Mouse (Mus musculus): Measurements from ENCODE around the gene Vps18. TPM values are rescaled to one million over a fixed set of nuclear protein-coding genes. Genes with fewer than 3 reads are reported as not detected.
A peak's percentile ranks its signal among the peaks of the same experiment; 100 is the strongest.

The Vps18 gene
- polyA plus RNA-seq, 1 experiment from 2014 or later, result 20.5 TPM

DNA sequence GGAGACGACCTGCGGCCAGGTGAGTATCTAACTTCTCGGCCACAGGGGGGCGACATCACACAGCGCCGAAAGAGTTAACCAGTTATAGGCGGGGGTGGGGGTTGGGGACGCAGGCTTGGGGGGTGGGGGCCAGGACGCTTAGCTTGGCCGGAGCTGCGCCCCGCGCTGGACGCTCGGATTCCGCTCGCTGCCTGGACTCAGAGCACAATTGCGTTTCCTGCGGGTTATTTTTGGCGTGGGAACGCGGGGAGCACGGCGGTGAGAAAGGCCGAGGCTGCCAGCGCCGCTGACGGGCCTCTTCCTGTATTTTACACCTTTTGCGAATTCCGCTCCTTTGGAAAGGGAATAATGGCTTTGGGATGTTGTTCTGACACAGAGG is 38.6 kb downstream of the Vps18 start:
- H3K36me3 ChIP-seq (ENCODE audit: control insufficient read depth, insufficient read depth, low read length), result no peaks in the 10 kb centered on the region
- WGBS, result under 1% methylated on average over 30 of the region's 30 CpGs
- peaks cover 35% of the 10 kb centered on the region for H3K4me1 ChIP-seq (replicated peaks; ENCODE audit: control insufficient read depth, insufficient read depth, low read length)
- peak overlapping the region; percentile 34 for H3K4me3 ChIP-seq (ENCODE audit: low read depth, low read length)
- H3K4me2 ChIP-seq (ENCODE audit: low read depth, low read length, severe bottlenecking), result peak overlapping the region; percentile 60
- DNase-seq (ENCODE audit: low spot score) (no peak), ATAC-seq (replicated peaks; ENCODE audit: low FRiP score) (no peak)
- no peak overlapping the region for H3K9ac ChIP-seq (ENCODE audit: low read length)
- peaks cover 89% of the 10 kb centered on the region for H3K27me3 ChIP-seq (ENCODE audit: control insufficient read depth, insufficient read depth, low read length)
- H3K27ac ChIP-seq (ENCODE audit: low read depth, low read length), result no peak overlapping the region
- no peaks in the 10 kb centered on the region for H3K9me3 ChIP-seq (ENCODE audit: control insufficient read depth, low read length)

DNA sequence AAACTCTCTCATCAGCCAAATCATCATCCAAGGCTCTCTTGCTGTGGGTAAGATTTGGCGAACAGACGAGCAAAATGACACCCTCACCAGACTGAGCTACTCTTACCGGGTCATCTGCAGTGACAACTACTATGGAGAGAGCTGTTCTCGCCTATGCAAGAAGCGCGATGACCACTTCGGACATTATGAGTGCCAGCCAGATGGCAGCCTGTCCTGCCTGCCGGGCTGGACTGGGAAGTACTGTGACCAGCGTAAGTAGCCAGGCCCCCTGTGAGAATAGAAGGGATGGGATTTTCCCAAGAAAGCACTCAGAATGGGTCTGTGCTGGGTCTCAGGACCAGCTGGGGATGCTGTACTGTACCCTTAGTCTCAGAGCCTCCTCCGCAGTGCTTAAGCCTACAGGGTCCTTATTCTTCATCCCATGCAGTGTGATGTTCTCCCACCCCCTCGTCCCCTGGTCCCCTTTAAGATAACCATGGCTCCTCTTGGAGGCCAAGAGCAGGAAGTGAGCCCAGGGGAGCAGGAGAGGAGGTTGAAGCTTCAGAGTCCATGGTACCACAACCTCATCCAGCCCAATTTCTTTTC is 39.5 kb downstream of the Vps18 start:
- Histone ChIP-seq H3K9me3 (ENCODE audit: control insufficient read depth, low read length) (no peaks in the 10 kb centered on the region), H3K4me1 (replicated peaks; ENCODE audit: control insufficient read depth, insufficient read depth, low read length) (peaks cover 26% of the 10 kb centered on the region), H3K4me2 (ENCODE audit: low read depth, low read length, severe bottlenecking) (no peak overlapping the region), H3K36me3 (ENCODE audit: control insufficient read depth, insufficient read depth, low read length) (no peaks in the 10 kb centered on the region), H3K27me3 (ENCODE audit: control insufficient read depth, insufficient read depth, low read length) (peaks cover 80% of the 10 kb centered on the region), H3K27ac (ENCODE audit: low read depth, low read length) (no peak overlapping the region), H3K9ac (ENCODE audit: low read length) (no peak overlapping the region), H3K4me3 (ENCODE audit: low read depth, low read length) (no peak overlapping the region)
- ATAC-seq (replicated peaks; ENCODE audit: low FRiP score) (no peak), DNase-seq (ENCODE audit: low spot score) (no peak)
- 10% methylated on average over 11 of the region's 11 CpGs for WGBS

DNA sequence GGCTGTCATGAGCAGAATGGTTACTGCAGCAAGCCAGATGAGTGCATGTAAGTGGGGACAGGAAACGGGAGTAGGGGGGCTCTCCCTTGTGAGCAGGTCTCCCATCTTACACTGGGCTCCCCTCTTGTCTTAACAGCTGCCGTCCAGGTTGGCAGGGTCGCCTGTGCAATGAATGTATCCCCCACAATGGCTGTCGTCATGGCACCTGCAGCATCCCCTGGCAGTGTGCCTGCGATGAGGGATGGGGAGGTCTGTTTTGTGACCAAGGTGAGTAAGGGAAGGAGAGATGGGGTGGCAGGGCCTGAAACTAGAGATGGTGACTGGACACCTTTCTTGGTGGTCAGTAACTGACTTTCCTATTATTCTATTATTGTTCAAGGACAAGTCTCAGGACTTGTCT is 40.0 kb downstream of the Vps18 start:
- peaks cover 26% of the 10 kb centered on the region for H3K4me1 ChIP-seq (replicated peaks; ENCODE audit: control insufficient read depth, insufficient read depth, low read length)
- no peaks in the 10 kb centered on the region for H3K9me3 ChIP-seq (ENCODE audit: control insufficient read depth, low read length)
- no peak overlapping the region for H3K4me3 ChIP-seq (ENCODE audit: low read depth, low read length)
- no peak overlapping the region for H3K9ac ChIP-seq (ENCODE audit: low read length)
- peaks cover 75% of the 10 kb centered on the region for H3K27me3 ChIP-seq (ENCODE audit: control insufficient read depth, insufficient read depth, low read length)
- no peaks in the 10 kb centered on the region for H3K36me3 ChIP-seq (ENCODE audit: control insufficient read depth, insufficient read depth, low read length)
- DNase-seq (ENCODE audit: low spot score), result no peak
- no peak overlapping the region for H3K27ac ChIP-seq (ENCODE audit: low read depth, low read length)
- no peak for ATAC-seq (replicated peaks; ENCODE audit: low FRiP score)
- WGBS, result 46% methylated on average over 5 of the region's 5 CpGs
- H3K4me2 ChIP-seq (ENCODE audit: low read depth, low read length, severe bottlenecking), result no peak overlapping the region

DNA sequence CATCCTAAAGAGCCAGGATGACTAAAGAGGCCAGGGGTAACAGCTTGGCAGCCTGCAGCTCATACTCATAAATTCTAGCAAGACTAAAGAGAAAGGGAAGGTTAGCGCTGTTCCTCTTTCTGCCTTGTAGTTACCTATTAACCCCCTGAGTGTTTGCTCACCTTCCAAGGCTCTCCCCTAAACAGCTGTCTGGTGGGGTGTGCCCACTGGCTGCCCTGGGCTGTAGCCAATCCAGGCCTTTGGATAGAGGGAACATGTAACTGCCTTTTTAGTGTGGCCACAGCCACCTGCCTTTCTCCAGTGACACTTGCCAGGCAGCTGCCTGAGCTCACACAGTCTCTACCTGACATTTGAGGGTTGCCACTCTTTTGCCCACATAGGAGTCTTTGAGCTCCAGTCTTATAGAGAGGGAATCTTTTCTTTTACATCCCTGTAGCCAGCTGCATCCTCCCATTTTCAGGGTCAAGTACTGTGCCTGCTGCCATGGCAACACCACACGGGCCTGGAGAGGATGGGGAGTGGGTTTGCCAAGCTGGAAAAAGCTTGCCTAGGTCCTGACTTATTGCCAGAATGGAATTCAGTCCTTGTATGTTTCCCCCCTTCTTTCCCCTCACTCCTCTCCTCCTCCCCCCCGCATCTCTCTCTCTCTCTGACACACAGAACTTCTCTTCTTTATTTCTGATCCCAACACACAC is 40.7 kb downstream of the Vps18 start:
- no peak overlapping the region for H3K4me3 ChIP-seq (ENCODE audit: low read depth, low read length)
- no peaks in the 10 kb centered on the region for H3K9me3 ChIP-seq (ENCODE audit: control insufficient read depth, low read length)
- H3K36me3 ChIP-seq (ENCODE audit: control insufficient read depth, insufficient read depth, low read length), result no peaks in the 10 kb centered on the region
- H3K27me3 ChIP-seq (ENCODE audit: control insufficient read depth, insufficient read depth, low read length), result peaks cover 67% of the 10 kb centered on the region
- peaks cover 23% of the 10 kb centered on the region for H3K4me1 ChIP-seq (replicated peaks; ENCODE audit: control insufficient read depth, insufficient read depth, low read length)
- WGBS, result 67% methylated on average over 3 of the region's 3 CpGs
- DNase-seq (ENCODE audit: low spot score), result peak; percentile 37
- H3K9ac ChIP-seq (ENCODE audit: low read length), result no peak overlapping the region
- no peak for ATAC-seq (replicated peaks; ENCODE audit: low FRiP score)
- no peak overlapping the region for H3K4me2 ChIP-seq (ENCODE audit: low read depth, low read length, severe bottlenecking)
- no peak overlapping the region for H3K27ac ChIP-seq (ENCODE audit: low read depth, low read length)

- ATAC-seq (replicated peaks; ENCODE audit: low FRiP score) (no peak), DNase-seq (ENCODE audit: low spot score) (peak; percentile 47)
- no peak overlapping the region for H3K4me3 ChIP-seq (ENCODE audit: low read depth, low read length)
- H3K36me3 ChIP-seq (ENCODE audit: control insufficient read depth, insufficient read depth, low read length), result no peaks in the 10 kb centered on the region
- peaks cover 52% of the 10 kb centered on the region for H3K27me3 ChIP-seq (ENCODE audit: control insufficient read depth, insufficient read depth, low read length)
- no peak overlapping the region for H3K4me2 ChIP-seq (ENCODE audit: low read depth, low read length, severe bottlenecking)
- 90% methylated on average over 8 of the region's 8 CpGs for WGBS
- H3K9me3 ChIP-seq (ENCODE audit: control insufficient read depth, low read length), result no peaks in the 10 kb centered on the region
- no peak overlapping the region for H3K9ac ChIP-seq (ENCODE audit: low read length)
- H3K27ac ChIP-seq (ENCODE audit: low read depth, low read length), result no peak overlapping the region
- H3K4me1 ChIP-seq (replicated peaks; ENCODE audit: control insufficient read depth, insufficient read depth, low read length), result peaks cover 14% of the 10 kb centered on the region; the same call in 1 of the 2 replicates
Observed at GRCm38 (mm10) chr2:119330795-119331194, 42.3 kb downstream of the Vps18 start.

- no peak overlapping the region for H3K4me3 ChIP-seq (ENCODE audit: low read depth, low read length)
- peaks cover 38% of the 10 kb centered on the region for H3K27me3 ChIP-seq (ENCODE audit: control insufficient read depth, insufficient read depth, low read length)
- H3K27ac ChIP-seq (ENCODE audit: low read depth, low read length), result no peak overlapping the region
- H3K36me3 ChIP-seq (ENCODE audit: control insufficient read depth, insufficient read depth, low read length), result no peaks in the 10 kb centered on the region
- H3K4me2 ChIP-seq (ENCODE audit: low read depth, low read length, severe bottlenecking), result no peak overlapping the region
- no peaks in the 10 kb centered on the region for H3K9me3 ChIP-seq (ENCODE audit: control insufficient read depth, low read length)
- no peak overlapping the region for H3K9ac ChIP-seq (ENCODE audit: low read length)
- WGBS, result 78% methylated on average over 24 of the region's 24 CpGs
- ATAC-seq (replicated peaks; ENCODE audit: low FRiP score) (no peak), DNase-seq (ENCODE audit: low spot score) (peak; percentile 45)
- peaks cover 2% of the 10 kb centered on the region; the same call in 1 of the 2 replicates for H3K4me1 ChIP-seq (replicated peaks; ENCODE audit: control insufficient read depth, insufficient read depth, low read length)
Observed at GRCm38 (mm10) chr2:119332177-119332661, 43.7 kb downstream of the Vps18 start.

DNA sequence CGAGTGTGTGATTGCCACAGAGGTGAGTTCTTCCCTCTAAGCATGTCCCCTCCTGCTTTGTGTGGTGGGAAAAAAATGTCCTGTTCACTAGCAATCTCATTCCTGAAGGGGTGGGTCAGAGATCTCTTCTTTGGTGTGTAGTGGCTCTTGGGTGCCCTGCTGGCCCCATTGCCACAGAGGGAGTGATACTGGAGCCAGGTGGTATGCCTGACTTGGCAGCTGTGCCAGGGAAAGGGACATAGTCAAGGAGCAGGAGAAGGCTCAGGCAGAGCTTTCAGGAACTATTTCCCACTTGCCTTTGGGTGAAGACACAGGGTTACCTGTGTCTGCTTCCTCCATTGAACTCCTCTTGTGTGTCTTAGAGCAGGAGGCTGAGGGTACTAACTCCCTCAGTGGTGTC is 45.6 kb downstream of the Vps18 start:
- Histone ChIP-seq H3K27ac (ENCODE audit: low read depth, low read length) (no peak overlapping the region), H3K36me3 (ENCODE audit: control insufficient read depth, insufficient read depth, low read length) (no peaks in the 10 kb centered on the region), H3K4me1 (replicated peaks; ENCODE audit: control insufficient read depth, insufficient read depth, low read length) (peaks cover under 1% of the 10 kb centered on the region; the same call in 1 of the 2 replicates), H3K27me3 (ENCODE audit: control insufficient read depth, insufficient read depth, low read length) (peaks cover 19% of the 10 kb centered on the region), H3K9ac (ENCODE audit: low read length) (no peak overlapping the region), H3K4me3 (ENCODE audit: low read depth, low read length) (no peak overlapping the region), H3K4me2 (ENCODE audit: low read depth, low read length, severe bottlenecking) (no peak overlapping the region), H3K9me3 (ENCODE audit: control insufficient read depth, low read length) (no peaks in the 10 kb centered on the region)
- no peak for ATAC-seq (replicated peaks; ENCODE audit: low FRiP score)
- WGBS, result 81% methylated on average over 1 of the region's 1 CpGs
- DNase-seq (ENCODE audit: low spot score), result no peak

DNA sequence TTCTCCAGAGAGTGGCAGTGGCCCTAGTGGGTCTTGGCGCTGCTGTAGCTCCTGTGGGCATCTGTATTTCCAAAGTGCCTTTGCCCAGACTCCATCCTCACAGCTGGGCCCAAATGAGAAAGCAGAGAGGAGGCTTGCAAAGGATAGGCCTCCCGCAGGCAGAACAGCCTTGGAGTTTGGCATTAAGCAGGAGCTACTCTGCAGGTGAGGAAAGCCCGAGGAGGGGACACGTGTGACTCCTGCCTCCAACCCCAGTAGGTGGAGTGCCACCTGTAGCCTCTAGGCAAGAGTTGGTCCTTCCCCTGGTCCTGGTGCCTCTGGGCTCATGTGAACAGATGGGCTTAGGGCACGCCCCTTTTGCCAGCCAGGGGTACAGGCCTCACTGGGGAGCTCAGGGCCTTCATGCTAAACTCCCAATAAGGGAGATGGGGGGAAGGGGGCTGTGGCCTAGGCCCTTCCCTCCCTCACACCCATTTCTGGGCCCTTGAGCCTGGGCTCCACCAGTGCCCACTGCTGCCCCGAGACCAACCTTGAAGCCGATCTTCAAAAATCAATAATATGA is 46.5 kb downstream of the Vps18 start:
- Histone ChIP-seq H3K9me3 (ENCODE audit: control insufficient read depth, low read length) (no peaks in the 10 kb centered on the region), H3K4me3 (ENCODE audit: low read depth, low read length) (no peak overlapping the region)
- 71% methylated on average over 7 of the region's 7 CpGs for WGBS

More for the DNA sequence above, 46.5 kb downstream of the Vps18 start:
- Histone ChIP-seq H3K4me2 (ENCODE audit: low read depth, low read length, severe bottlenecking) (no peak overlapping the region), H3K36me3 (ENCODE audit: control insufficient read depth, insufficient read depth, low read length) (no peaks in the 10 kb centered on the region), H3K27ac (ENCODE audit: low read depth, low read length) (no peak overlapping the region), H3K4me1 (replicated peaks; ENCODE audit: control insufficient read depth, insufficient read depth, low read length) (no peaks in the 10 kb centered on the region; the same call in 1 of the 2 replicates), H3K27me3 (ENCODE audit: control insufficient read depth, insufficient read depth, low read length) (peaks cover 13% of the 10 kb centered on the region), H3K9ac (ENCODE audit: low read length) (no peak overlapping the region)
- DNase-seq (ENCODE audit: low spot score) (no peak), ATAC-seq (replicated peaks; ENCODE audit: low FRiP score) (no peak)

Data from forebrain, embryonic 11.5 days (tissue).